Mouse (Mus musculus) left cerebral cortex, adult 6 months (tissue): ENCODE results near the gene Mfap4. TPM values are rescaled to one million over a fixed set of nuclear protein-coding genes. Genes with fewer than 3 reads are reported as not detected.

ENCODE experiments used
- long read RNA-seq, 2 experiments: library from polyadenylated mRNA; unstranded; transcript quantifications; one replicate each; pipeline ENCODE4 v2.0.0; 2019 to 2020
- polyA plus RNA-seq: library from polyadenylated mRNA; unstranded; fragments of <200 nt; fragmentation: Nextera tagmentation; gene quantifications from 2 replicates; pipeline ENCODE4 v1.2.3, GENCODE M21; 2021

Gene Mfap4
- polyA plus RNA-seq, result 1.4 and 2.3 TPM in 2 replicates
- long read RNA-seq, experiment 1, result 0 reads
- long read RNA-seq, experiment 2, result 0 reads

DNA sequence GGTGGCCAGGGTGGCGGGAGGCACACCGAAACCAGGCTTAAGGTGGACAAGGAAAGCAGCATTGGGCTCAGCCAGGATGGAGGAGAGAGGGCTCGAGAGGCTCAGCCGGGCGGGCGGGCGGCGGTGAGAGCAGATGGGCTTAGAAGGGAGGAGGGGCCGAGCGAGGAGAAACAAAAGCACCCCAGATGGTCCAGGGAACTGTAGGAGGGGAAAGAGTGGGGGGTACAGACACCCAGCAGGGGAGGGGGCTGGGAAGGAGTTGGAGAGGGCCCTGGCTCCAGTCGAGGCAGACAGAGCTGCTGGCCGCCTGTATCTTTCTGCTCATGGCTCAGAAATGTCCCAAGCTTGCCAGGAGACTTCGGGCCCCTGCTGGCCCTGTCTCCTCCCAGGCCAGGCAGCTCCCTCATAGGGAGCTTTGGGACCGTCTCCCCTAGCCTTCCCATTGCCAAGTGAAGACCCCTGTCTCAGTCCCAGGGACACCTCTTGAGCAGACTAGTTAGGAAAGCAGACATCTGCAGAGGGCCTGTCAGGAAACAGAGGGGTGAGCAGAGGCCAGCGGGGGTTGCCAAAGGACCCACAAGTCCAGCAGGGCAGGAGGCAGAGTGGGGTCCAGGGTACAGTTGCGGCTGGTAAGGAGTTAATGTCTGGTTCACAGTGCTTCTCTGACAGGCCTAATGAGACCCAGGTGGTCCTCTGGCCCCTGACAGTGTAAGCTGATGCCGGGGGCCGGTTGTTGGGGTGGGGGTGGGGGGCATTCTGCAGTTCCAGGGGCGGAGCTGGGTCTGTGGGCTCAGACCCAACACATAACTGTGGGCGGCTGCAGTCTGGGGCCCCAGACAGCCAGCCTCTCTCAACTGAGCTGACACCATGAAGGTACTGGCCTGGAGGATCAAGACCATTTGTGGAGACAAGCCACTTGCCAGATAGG, at the start of gene Mfap4:
Gene Mfap4, plus strand, starts transcription at position 819 of the 928 bp plus-strand sequence.

DNA sequence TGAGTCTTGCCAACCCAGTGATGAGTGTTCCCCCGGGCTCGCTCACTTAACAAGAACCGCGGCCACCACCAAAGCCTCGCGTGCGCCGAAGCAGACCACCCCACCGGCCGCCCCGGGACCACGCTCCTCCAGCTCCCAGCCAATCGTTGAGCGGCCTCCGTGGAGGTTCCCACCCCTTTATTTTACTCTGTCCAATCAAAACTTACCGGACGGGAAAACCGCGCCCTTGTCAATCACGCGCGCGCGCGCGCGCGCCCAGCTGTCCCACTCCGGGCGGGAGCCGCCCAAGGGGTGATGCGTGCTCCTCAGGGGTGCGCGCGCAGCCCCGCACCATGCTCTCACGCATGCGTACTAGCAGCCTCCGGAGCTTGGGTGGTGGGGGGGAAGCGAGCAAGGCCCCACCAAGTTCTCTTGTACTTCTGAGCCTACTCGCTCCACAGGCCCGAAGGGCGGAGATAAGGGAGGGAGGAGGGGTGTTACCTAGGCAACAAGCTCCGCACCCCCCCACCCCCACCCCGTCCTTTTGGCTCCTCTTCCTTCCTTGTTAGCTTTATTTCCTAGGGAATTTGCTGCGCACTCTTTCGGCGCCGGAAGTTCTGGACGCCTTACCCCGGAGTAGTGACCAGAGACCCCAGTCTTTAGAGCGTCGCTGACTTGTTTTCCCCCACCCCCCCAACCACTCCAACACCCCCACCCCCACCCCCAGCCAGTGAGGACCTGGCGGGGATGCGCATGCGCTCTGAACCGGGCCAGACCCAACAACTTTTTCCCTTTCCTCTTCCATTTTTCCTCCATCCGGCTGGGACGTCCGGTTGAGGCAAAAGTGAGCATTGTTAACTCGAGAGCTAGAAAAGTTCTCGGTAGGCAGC, 9.1 kb downstream of the Mfap4 start, which contains the start of gene Mapk7:
Gene Mapk7, minus strand, starts transcription at position 278 of the 869 bp plus-strand sequence.

DNA sequence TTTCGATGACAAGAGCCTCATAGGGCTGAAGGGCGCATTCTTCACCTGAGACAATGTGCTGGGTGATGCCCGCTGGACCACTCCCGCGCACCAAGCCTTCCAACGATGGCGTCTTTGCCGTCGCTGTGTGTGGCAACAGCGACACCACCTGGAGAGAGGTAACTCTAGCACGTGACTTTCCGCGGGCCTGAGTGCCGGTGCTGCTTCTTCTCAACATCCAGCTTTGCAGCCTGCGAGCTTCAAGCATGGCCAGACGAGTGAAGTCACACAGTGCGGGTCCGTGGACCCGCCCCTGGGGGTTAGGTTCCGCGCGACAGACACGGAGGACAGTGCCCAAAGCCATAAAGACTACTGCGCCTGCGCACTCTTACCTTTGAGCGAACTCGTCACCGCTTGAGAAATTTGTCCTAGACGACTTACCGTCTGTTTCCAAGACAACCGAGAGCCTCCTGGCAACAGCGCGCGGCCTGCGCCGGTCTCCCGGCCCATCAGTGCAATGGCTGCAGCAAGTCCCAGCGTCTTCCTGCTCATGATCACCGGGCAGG, 19.6 kb downstream of the Mfap4 start, which contains the start of gene B9d1:
Gene B9d1, plus strand, starts transcription at position 432 of the 545 bp plus-strand sequence.

Other genes with a start within 250 kb of the Mfap4 start
- 23.9 and 30.1 TPM in 2 replicates for gene Aldh3a2, start 218.0 kb upstream of the Mfap4 start, polyA plus RNA-seq
- gene Slc47a2, start 142.6 kb upstream of the Mfap4 start, polyA plus RNA-seq, result not detected in 2 replicates
- 1.9 and 2.3 TPM in 2 replicates for gene Slc47a1, start 107.1 kb upstream of the Mfap4 start, polyA plus RNA-seq
- 21.3 and 38.9 TPM in 2 replicates for gene Rnf112, start 31.3 kb upstream of the Mfap4 start, polyA plus RNA-seq
- gene Mapk7, start 9.0 kb downstream of the Mfap4 start, polyA plus RNA-seq, result 11.9 and 12.0 TPM in 2 replicates
- gene B9d1, start 19.7 kb downstream of the Mfap4 start, polyA plus RNA-seq, result 43.0 and 59.5 TPM in 2 replicates
- gene Epn2, start 94.3 kb downstream of the Mfap4 start, polyA plus RNA-seq, result 83.8 and 121 TPM in 2 replicates
- 8.6 and 9.3 TPM in 2 replicates for gene Grap, start 167.8 kb downstream of the Mfap4 start, polyA plus RNA-seq
- gene Fam83g, start 198.7 kb downstream of the Mfap4 start, polyA plus RNA-seq, result 0.04 TPM in 2 replicates
- gene Slc5a10, start 235.4 kb downstream of the Mfap4 start, polyA plus RNA-seq, result 0.17 TPM in 1 of 2 replicates, not detected in the other